Mouse (Mus musculus): ENCODE results near the gene Prm1.
"Not testable (repeated sequence)": the region's sequence is repeated elsewhere in the genome, so short reads cannot be mapped to it uniquely, and the experiment has no call there.

The Prm1 gene

DNA sequence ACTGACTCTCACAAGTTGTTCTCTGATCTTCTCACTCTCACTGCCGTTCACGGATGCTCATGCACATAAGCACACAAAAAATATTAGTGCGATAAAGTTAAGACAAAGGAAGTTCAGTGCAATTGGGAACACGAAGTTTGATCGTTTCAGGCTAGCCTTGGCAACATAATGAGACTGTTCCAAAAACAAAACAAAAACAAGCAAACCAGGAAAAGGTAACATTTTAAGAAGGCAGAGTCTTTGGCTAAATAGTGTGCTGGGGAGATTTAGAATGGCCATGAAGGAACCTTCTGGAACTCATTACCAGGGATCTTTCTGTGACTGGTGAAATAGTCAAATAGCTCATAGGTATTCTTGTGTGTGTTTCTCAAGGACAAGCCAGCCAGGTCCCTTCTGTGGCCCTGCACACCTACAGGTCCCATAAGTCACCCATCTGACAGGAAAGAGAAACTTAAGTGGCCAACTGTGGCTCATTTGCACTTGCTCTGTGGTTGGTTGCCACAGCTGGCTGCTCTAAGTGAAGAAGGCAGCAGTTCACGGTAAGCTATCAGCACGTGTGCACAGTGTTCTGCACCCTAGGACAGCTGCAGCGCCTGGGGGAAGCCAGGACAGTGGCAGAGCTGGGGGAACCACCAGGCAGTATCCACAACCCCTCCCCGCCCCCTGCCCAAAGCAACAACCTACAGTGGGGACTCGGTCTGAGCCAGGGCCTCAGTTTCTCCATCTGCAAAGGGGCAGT is at the start of gene Prm1:
Gene Prm1, minus strand, starts transcription at position 51 of the 739 bp plus-strand sequence.
- DNase-seq = no peak

DNA sequence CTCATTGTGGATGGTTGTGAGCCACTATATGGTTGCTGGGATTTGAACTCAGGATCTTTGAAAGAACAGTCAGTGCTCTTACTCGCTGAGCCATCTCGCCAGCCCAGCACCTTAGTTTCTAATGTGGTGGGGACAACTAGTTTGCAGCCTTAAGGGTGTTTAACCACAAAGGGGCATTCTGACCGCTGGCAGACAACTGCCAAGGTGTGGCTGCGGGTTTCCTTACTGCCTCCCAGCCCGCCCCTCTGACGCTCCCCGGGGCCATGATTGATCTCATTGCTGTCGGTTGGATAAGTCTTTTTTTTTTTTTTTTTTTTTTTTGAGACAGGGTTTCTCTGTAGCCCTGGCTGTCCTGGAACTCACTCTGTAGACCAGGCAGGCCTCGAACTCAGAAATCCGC is 46.6 kb upstream of the Prm1 start:
- DNase-seq = not testable (repeated sequence)

DNA sequence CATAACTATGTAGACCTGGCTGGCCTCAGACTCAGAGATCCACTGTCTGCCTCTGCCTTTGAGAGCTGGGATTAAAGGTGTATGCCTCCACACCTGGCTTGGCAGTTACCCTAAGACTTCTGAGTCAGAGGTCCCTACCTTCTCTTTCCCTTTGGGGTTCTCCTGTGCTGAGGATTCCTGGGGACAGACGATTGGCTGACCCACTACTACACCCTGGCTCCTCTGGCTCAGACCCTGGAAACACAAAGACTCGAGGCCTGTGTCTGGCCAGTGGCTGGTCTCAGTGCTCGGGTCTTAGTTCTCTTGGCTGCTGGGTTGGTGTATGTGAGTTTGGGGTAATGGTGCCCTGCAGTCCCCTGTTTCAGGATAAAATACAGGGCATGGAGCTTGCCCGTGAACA is 45.3 kb upstream of the Prm1 start:
- DNase-seq = no peak

DNA sequence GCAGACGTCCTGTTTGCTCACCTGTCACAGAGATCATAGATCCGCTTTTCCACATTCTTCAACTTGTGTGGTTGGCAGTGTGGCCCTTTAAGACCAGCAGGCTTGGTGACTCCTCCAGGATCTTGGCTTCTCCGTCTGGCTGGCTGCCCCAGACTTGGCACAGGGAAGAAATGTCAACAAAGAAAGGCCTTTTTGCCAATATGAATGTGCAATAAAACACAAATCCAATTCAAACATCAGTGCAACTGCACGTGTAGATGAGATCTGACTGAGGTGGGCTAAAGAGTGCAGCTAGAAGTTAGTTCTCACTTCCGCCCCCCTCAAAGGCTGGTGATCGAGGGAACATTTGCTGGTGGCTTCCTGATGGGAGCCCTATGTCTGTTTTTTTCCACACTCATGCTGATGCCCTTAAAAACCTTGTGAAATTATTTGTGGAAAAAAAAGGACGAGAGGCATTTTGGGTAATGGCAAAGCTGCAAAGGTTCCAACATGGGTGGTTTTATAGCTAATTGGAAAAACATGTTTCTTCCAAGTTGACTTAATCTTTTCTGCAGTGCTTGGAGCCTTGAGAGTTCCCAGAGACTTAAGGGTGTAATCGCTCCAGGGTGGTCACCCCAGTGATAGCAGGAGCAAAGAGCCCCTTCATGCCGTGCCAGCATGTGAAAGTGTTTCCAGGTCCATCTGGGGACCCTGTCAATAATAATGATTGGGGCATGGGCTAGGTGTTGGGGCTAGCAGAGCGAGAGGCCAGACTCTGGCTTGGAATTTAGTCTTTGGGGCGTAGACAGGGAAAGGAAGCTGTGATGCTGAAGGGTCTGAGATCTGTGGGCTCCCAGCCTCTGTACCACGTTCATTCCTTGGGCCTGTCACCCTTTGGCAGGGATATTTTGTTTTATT is 44.6 kb upstream of the Prm1 start:
- DNase-seq = peak; percentile 38

DNA sequence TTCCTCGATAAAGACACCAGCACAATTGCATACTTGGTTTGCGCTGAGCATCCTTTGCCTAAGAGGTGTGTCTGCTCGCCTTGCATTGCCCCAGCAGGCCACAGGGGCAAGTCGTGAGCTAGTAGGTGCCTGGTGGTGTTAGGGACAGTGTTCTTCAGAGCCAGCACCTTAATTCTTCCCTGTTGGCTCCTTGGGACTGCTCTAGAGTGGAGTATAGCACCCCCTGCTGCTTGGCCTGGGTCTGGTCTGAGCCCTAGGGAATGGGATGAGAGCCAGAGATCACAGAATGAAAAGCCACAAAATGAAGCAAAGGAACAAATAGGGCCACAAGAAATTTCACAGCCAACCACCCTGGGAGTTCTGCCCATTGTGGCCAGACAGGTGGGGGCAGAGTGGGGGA is 40.9 kb upstream of the Prm1 start:
- DNase-seq = peak; percentile 66

DNA sequence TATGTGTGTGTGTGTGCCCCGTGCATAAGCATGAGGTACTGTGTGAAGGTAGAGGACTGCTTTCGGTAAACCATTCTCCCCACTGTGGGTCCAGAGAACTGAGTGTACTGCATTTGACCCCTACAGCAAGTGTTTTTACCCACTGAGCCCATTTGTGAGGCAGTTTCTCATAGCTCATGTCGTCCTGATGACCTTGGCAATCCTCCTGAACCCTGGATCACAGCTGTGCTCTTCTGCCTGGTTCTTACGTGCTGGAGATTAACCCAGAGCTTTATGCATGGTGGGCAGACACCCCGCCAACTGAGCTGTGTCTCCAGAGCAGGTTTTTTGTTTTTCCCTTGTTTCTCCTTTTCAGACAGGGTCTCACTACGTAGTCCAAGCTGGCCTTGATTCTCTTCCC is 40.3 kb upstream of the Prm1 start:
- no peak for DNase-seq

DNA sequence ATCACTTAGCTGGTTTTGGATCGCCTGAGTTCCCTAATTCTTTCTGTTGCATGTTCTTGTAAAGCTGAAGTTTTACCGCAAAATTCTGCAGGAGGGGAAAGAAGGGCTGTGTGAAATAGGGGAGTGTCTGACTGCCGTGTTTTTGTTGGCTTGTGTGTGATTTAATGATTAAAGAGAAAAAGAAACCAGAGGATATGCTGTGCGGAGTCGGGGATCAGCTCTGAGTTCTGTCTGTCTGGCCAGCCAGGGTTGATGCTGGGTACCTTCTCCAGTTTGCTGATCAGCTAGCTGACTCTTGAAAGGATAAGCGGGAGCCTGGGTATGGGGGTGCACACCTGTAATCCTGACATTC is 38.7 kb upstream of the Prm1 start:
- DNase-seq = no peak

DNA sequence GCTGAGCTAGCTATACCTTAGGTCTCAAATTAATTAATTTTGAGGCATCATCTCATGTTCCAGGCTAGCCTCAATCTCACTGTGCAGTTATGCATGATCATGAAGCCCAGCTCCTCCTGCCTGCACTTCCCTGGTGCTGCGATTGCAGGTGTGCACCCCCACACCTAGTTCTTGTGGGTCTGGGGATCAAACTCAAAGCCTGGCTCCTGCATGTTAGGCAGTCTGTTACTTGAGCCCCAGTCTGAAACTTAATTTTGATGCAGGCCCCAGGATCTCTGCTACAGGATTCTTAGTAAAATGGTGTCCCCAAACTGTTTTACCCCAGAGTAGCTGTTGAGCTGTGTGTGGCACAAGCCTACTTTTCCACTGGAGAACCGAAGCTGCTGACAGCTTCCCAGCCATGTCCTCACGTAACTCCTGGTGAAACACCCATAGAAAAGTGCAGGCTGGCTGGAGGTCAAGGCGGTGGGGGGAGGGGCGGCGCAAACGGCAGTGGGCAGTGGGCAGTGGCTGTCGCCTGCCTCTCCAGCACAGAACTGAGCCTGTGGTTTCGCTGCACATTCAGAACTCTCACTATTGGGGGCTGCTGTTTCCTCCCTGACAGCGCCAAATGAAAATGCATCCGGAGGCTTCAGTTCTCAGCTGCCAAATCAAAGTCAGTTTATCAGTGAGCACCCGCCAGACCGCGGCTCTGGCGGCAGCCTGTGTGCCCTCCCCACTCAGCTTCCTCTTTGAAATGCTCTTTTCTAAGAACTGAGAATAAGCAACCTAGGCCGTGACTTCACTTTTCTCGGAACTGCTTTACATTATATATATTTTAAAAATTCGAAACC is 38.1 kb upstream of the Prm1 start:
- DNase-seq = no peak

DNA sequence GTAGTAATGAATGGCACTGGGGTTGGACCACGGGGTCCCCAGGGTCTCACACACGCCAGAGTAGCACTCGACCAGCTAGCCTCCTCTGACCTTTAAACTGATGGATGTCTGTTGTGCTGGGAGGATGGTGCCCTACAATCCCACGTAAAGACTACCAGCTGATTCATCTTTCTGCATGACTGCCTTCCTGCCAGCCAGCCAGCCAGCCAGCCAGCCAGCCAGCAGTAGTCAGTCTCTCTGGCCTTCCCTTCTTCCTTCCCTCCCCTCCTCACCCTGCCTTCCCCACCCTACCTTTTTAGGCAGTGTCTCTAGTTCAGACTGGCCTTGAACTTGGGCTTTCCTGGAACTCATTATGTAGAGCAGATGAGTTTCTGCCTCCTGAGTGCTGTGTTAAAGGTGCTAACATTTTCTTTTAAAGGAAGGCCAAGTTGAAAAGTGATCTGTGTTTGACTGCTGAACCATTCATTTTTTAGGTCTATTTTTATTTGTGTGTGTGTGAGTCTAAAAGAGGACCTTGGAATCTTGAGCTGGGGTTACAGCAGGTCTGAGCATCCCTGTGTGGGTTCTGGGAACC is 36.7 kb upstream of the Prm1 start:
- no peak for DNase-seq

DNA sequence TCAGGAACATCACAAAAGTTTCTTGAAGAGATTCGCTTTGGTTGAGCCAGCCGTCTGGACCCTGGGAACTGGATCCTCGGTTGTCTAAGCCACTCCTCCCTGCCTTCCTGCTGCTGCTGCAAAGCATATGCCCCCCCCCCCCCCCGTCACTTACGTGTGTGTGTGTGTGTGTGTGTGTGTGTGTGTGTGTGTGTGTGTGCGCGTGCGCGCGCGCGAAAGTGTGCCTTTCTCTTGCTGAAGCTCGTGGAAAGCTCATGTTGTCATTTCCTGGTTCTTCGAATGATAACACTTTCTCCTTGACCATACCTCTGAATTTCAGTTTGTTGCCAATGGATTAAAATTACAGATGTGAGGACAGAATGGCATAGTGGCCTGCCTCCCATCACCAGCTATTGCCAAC is 34.4 kb upstream of the Prm1 start:
- DNase-seq = no peak

DNA sequence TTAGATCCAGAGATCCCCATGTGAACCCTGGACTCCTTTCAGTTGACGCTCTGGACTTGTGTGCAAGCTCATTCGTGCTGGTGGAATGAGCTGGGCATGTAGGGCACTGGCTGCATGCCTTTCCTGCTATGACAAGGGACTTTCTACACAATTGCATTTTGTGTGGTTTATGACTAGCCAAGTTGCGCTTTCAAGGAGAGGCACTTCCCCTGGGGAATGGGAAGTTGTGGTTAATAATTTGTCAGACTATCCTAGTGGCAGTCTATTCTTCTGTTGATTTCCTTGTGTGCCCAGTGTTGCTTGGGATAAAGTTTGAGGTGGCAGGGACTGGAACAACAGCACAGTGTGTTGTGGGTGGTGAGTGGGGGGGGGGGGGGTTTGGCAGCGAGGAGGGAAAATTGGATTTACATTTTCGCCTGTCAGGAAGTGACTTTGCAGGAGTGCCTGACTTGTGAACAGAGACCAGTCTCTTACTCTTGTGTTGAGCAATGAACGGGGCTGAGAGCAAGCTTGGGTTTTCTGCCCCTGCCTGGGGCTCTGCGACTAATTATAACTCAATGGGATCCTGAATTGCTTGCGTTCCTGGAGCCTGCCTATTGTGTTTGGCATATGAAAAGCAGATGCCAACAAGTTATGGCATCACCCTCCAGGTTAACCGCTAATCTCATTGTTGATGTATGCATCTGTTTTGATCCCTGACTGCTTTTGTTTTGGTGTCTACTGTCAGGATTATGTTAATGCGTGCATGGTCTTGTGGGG is 33.0 kb upstream of the Prm1 start:
- DNase-seq = no peak

DNA sequence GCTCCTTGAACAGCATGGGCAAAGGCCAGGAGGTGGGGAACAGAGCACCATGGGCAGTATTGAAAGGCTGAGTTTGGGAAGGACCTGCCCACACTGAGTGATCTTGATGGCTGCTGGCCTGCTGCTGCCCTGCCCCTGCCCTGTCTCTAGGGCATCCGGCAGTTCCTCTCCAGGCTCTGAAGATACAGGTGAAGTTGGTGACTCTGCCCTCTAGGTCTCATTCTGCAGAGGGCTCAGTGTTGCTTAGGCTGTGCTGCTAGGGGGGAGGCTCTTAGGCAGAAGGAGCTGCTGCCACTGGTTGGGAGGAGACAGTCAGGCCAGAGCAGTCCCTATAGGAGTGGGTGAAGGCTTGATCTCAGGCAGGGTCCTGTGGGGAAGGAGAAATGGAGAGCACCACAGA is 32.3 kb upstream of the Prm1 start:
- no peak for DNase-seq

DNA sequence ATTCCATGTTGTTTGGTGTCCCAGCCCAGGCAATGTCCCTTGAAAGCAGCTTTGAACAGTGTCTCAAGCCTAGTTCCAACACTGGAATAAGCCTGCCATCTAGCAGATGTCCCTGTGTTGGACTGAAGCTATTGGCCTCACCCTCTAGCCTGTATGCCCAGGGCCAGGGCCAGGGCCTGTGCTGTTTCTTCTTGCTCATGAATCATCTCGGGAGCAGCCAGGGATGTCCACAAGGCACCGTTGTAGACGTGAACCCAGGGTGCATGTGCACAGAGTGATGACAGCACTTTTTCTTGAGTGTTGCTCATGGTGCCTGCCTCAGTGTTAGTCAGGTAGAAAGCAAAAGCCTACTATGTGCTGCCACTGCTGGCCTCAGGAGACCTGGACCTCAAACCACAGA is 31.6 kb upstream of the Prm1 start:
- DNase-seq = no peak

DNA sequence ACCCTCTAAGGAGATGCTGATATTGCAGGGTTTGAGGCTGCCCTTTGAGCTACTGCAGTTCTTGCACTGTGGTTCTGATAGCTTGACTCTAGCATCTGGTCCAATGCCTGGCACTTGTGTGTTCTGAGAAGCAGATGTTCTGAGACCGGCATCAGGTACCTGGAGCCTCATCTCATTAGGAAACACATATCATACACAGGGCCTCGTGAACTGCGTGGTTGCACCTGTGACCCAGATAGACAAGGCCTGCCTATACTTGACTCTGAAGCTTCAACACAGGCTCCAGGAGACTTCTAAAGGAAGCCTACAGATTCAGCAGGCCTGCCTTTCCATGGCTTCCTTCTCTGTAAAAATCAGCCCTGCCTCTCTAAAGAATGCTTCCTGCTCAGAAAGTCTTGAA is 30.7 kb upstream of the Prm1 start:
- DNase-seq = no peak

DNA sequence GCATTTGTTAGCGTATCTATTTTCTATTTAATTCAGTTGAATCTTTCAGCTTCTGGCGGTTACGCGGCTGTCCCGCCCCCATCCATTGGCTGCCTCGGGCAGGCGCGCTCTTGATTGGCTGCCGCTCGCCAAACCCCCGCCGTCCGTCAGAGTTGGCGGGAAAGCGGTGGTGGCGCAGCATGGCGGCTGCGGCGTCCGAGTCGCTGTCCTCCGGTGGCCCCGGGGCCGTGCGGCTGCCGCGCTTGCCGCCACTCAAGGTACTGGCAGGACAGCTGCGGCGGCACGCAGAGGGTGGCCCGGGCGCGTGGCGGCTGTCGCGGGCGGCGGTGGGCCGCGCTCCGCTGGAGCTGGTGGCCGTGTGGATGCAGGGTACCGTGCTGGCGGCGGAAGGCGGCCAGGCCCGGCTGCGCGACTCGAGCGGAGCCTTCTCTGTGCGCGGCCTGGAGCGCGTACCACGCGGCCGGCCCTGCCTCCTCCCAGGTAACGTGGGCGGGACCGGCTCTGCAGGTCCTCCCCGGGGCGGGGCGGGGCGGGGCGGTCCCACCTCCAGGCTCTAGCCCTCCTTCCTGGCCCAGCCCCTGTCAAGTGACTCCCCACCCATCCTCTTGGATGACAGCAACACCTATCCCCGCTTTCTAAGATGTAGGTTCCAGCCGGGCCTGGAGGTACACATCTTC is 29.4 kb upstream of the Prm1 start, which contains the start of gene Rmi2:
Gene Rmi2, plus strand, starts transcription at position 149 of the 677 bp plus-strand sequence.
- DNase-seq = peak; percentile 84

DNA sequence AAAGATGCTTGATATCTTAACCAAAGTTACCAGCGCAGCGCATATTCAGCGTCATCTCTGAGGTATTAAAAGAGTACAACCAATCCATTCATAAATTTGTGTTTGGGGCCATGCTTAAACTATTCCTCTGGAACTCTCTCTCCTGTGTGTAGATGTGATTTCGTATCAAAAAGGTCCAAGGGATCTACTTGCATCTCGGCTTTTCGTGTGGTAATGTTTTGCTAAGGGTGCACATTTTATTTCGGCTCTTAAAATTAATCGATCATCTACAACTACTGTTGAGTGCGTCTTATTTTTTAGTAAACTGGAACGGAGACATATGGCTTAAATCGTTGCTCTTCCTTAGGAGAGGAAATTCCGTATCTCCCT is 28.9 kb upstream of the Prm1 start:
- DNase-seq = no peak

DNA sequence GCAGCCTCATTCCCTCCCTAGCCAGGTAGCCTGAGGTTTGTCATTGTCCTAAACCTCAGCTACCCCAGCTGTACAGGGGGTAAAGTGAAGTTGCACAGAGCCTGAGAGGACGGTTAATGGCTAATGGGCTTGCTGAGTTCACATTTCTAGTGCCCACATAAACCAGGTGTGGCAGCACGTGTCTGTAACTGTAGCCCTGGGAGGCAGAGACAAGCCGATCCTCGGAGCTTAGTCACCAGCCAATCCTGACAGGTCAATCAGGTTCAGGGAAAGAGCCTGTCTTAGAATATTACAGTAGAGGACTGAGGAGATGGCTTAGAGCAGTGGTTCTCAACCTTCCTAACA is 22.8 kb upstream of the Prm1 start:
- DNase-seq = no peak

DNA sequence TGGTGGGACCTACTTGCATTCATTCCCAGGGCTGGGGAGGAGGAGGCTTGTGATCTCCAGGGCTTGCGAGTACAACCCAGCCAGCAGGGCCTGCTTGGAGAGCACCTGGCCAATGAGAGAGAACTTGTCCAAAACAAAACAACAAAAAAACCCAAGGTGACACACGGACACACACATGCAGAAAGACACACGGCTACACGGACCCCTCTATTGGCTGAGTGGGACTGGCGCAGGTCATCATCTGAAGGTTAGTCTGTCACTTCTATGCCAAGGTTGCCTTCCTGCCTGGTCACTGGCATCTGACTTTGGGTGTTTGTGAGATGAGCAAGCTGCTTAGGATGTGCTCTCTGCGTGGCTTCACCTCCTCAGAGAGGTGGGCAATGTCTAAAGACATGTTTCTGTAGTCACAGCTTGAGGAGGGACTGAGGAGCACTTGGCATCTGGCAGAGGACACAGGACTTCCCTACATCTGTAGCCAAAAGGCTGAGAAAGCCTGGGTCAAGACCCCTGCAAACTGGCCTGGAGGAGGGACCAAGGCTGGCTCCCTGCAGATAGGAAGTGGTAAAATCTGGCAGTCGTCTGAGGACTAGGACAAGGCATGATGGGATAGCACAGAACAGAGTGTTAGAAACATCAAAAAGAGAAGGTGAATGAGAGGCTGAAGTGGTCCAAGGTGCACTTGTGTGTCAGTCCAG is 22.3 kb upstream of the Prm1 start:
- DNase-seq = no peak

DNA sequence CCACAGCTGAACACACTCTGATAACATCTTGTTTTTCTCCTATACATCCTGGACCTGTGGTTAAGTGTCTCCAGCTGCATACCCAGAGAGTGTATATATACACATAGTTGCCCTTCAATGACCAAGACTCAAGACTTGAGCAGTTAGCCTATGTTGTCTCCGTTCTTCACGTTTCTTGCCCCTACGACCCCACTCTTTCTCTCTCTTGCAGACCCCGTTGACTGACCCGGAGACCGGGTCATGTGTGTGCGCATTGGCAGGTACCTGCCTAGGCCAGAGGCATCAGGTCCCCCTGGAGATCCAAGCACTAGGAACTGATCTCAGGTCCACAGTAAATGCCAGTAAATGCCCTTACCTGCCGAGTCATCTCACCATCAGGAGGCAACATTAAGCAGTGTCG is 21.6 kb upstream of the Prm1 start:
- DNase-seq = no peak

DNA sequence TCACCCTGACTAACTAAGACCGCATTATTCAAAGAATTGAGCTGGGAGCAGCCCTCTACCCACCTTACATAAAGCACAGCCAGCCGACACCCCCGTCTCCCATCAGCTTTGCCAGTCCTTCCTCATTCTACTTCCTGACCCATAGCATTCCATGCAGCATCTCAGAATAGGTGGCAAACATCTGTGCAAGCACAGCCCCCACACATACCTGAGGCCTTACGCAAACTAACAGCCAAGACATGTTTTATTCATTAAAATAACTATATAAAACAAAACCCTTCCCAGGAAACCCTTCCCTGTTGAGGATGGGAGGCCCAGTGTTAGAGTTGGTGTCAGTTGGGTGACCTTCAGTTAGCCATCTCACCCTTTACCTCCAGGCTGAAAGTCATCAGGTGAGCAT is 20.2 kb upstream of the Prm1 start:
- no peak for DNase-seq

DNA sequence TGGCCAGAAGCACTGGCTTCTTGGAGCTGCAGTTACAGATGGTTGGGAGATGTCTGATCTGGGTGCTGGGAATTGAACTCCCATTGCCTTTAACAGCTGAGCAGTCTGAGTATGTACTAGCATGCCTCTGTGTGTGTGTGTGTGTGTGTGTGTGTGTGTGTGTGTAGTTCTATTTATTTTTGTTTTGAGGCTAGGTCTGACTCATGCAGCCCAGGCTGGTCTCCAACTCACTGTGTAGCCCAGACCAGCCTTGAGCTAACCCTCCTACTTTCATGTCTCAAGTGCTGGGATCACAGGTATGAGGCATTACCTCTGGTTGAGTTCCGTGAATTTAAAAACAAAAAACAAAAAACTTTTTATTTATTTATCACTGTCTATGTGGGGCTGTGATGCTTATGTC is 18.9 kb upstream of the Prm1 start:
- DNase-seq = no peak
